Mouse (Mus musculus) bone marrow, adult 2 months (tissue): Measurements from ENCODE around the gene Daxx.

ENCODE experiments used
- CTCF ChIP-seq: fragments of 200-500 bp; IDR thresholded peaks from 2 replicates; pipeline ENCODE4 v1.5.1; 2011; ENCODE audit warnings: low read length, control low read depth; ENCODE audit not compliant: control insufficient read depth, insufficient read depth
- POLR2A ChIP-seq: fragments of 200-500 bp; IDR thresholded peaks from 2 replicates; pipeline ENCODE4 v1.6.1; 2011; ENCODE audit warnings: low read depth, mild to moderate bottlenecking, control low read depth, low read length, borderline replicate concordance; ENCODE audit not compliant: control insufficient read depth

DNA sequence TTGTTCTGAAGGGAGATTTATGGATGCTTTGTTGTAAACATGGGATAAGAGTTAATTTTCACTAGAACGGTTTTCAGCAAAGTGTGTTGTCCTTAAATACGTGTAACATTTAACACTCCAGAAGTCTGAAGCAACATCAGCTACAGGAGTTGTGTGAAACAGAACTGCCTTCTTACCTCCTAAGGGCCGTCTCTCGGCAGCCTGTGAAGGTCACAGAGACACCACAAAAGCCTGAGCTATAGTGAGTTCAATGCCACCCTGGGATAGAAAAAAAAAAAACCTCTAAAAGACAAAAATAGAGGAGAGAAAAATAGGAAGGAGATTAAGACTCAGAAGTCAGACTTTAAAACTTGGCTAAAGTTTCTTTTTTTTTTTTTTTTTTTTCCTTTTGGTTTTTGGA lies 7.1 kb upstream of the Daxx start:
- TF ChIP-seq POLR2A (no peak), CTCF (no peak)
